Mouse (Mus musculus) gastrocnemius, adult 2 months (tissue): ENCODE results near the gene Micu2. TPM values are rescaled to one million over a fixed set of nuclear protein-coding genes. Genes with fewer than 3 reads are reported as not detected.

Experiments
- DNase-seq: peaks from one replicate; pipeline ENCODE4 v3.0.0; 2022
- H3K27ac ChIP-seq: fragments of 200-600 bp; 2 replicates; pipeline ENCODE4 v1.8.1; 2022; ENCODE audit warnings: mild to moderate bottlenecking
- H3K4me3 ChIP-seq: fragments of 200-600 bp; 2 replicates; pipeline ENCODE4 v1.8.1; 2022; ENCODE audit warnings: mild to moderate bottlenecking, moderate library complexity
- CTCF ChIP-seq: fragments of 200-600 bp; IDR thresholded peaks from 2 replicates; pipeline ENCODE4 v1.8.1; 2022; ENCODE audit warnings: antibody characterized with exemption, mild to moderate bottlenecking, moderate library complexity
- intact Hi-C: fragments of 180-260 bp; cut with DNase I; formaldehyde crosslinking; loops from one replicate; pipeline ENCODE4 v1.15.1; 2025
- total RNA-seq, 2 experiments: library from RNA; stranded (reverse); gene quantifications; 2 replicates each; pipeline ENCODE4 v1.2.3; 2021

Micu2 gene
- total RNA-seq, 2 experiments from 2014 or later: 29.1 to 45.9 TPM

DNA sequence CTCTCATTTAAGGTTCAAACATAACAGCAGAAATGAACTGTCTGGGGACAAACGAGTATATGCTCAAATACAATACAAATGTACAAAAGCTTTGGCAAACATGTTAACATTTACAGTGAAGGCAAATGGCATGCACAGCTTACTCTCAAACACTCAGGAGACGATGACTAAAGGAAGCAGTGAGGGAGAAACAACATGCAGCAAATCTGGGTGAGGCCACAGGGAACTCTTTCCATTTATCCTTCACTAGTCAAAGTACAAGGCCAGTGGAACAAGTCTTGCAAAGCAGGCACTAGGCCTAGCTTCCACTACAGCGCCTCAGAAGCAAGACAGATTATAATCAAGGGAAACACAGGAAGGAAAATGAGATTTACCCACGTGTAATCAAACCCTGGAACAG is 116.3 kb downstream of the Micu2 start:
- H3K4me3 ChIP-seq: no peak overlapping the region
- no peak for TF ChIP-seq CTCF
- no peak overlapping the region for H3K27ac ChIP-seq
- no peak for DNase-seq
- intact Hi-C loops: no loop called here

DNA sequence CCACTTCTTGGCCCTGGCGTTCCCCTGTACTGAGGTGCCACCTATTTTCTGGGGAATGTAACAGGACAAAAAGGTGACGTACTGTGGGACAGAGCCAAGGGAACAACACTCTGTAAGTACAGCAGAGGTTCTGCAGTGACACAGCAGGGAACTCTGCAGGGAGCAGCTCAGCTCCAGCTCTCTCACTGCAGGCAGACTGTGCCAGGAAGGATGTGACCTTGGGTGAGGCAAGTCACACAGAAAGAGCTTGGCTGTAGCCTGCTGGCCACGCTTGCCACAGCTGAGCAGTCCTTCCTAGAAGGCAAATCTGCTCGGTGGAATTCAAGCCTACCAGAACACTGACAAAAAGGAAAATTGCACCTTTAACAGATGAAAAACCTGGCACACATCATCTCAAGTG is 117.3 kb downstream of the Micu2 start:
- intact Hi-C loops: no loop called here

DNA sequence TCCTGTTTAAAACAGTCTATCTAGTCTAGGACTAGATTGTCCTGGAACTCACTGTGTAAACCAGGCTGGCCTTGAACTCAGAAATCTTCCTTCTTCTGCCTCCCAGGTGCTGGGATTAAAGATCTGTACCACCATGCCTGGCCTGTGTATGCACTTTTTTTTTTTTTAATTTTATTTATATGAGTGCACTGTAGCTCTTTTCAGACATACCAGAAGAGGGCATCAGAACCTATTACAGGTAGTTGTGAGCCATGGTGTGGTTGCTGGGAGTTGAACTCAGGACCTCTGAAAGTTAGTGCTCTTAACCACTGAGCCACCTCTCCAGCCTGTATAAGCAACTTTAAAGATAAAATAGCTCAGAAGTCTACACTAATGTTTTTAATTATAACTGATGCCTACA is 118.0 kb downstream of the Micu2 start:
- TF ChIP-seq CTCF: no peak; the same call in 1 of the 2 replicates
- no peak overlapping the region for H3K27ac ChIP-seq
- H3K4me3 ChIP-seq: no peak overlapping the region
- intact Hi-C loops: no loop called here
- no peak for DNase-seq

More for the DNA sequence above, 117.3 kb downstream of the Micu2 start:
- peak; percentile 39 for TF ChIP-seq CTCF
- H3K27ac ChIP-seq: peak overlapping the region; percentile 66
- DNase-seq: peak; percentile 88
- H3K4me3 ChIP-seq: peak overlapping the region; percentile 7; the same call in 1 of the 2 replicates

DNA sequence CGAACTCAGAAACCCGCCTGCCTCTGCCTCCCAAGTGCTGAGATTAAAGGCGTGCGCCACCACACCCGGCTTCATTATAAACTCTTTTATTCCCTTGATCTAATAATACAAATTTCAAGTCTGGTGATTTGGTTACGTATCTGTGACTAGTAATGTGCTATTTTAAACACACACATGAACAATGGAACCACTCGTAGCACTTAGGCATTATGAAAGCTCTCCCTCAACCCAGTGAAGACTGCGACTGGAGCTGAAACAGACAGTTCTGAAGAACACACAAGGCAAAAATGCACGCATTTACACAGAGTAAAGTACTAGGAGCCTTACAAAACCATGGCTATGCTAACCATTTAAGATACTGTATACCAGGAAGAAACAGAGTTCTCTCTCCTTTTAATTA is 121.1 kb downstream of the Micu2 start:
- DNase-seq: no peak
- intact Hi-C loops: no loop called here
- no peak for TF ChIP-seq CTCF
- H3K4me3 ChIP-seq: no peak overlapping the region
- no peak overlapping the region for H3K27ac ChIP-seq

DNA sequence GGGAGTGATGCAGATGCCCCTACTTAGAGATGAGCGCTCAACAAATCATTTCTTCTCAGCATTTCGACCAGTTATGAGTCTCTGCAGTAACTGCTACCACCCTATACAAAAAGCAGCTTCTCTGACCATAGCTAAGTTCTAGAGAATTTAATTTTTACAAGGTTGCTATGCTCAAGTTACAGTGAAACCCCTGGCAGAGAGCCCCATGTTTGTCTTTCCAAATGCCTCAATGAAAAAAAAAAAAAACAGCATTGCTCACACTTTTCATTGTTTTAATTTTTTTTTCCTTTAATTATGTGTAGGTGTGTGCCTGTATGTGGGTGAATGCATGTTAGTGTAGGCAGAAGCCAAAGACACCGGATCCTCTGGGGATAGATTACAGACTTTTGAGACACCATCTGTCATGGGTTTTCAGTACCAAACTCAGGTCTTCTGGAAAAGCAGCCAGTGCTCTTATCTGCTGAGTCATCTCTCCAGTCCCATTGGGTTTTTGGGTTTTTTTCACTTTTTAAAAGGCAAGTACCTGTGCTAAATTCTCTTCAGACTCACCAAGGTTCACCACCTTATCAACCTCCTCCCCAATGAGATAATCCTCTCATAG is 132.3 kb downstream of the Micu2 start:
- intact Hi-C loops: no loop called here
- DNase-seq: no peak
- H3K4me3 ChIP-seq: no peak overlapping the region
- no peak for TF ChIP-seq CTCF
- H3K27ac ChIP-seq: no peak overlapping the region

Other genes with a start within 250 kb of the Micu2 start
- gene Lats2, start 240.9 kb downstream of the Micu2 start, total RNA-seq: 10 to 100 TPM; 23.7 to 24.2 TPM
- 10 to 100 TPM; 54.8 to 73.6 TPM for gene Sap18, start 201.1 kb downstream of the Micu2 start, total RNA-seq
- gene Ska3, start 173.1 kb downstream of the Micu2 start, total RNA-seq: not detected
- 10 to 100 TPM; 64.1 to 72.6 TPM for gene Mrpl57, start 173.0 kb downstream of the Micu2 start, total RNA-seq
- 1 to 10 TPM; 3.6 to 5.1 TPM for gene Zdhhc20, start 109.0 kb downstream of the Micu2 start, total RNA-seq
- 1 to 10 TPM; 1.3 to 2.8 TPM for gene Fgf9, start 71.3 kb upstream of the Micu2 start, total RNA-seq